Mouse (Mus musculus): Measurements from ENCODE around the gene Pecam1. TPM values are rescaled to one million over a fixed set of nuclear protein-coding genes. Genes with fewer than 3 reads are reported as not detected.

Pecam1 gene
- polyA plus RNA-seq, 1 experiment from 2014 or later = 16.0 TPM

DNA sequence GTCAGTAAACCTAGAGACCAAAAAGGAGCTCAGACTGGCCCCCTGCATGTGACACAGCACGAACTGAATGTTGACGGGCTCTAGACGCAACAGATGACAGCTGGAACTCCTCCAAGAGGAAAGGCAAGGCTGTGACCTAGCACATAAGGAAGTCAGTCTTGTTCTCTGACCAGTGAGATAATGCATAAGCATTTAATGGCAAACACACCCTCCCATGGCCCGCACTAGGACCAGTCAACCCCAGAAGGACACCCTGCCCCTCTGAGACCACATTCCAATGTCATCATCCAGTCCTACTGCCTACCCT, 136.1 kb downstream of the Pecam1 start:
- DNase-seq (ENCODE audit: extremely low spot score, low spot score) = no peak
- H3K27me3 ChIP-seq (ENCODE audit: poor library complexity, severe bottlenecking) = peaks cover 13% of the 10 kb centered on the region
- peaks cover 24% of the 10 kb centered on the region for H3K4me1 ChIP-seq
- no peak overlapping the region for H3K27ac ChIP-seq
- no peaks in the 10 kb centered on the region for H3K36me3 ChIP-seq (replicated peaks)
- WGBS = 96% methylated on average over 4 of the region's 4 CpGs
- H3K4me3 ChIP-seq = no peak overlapping the region; the same call in 1 of the 2 replicates
- H3K9me3 ChIP-seq = no peaks in the 10 kb centered on the region

DNA sequence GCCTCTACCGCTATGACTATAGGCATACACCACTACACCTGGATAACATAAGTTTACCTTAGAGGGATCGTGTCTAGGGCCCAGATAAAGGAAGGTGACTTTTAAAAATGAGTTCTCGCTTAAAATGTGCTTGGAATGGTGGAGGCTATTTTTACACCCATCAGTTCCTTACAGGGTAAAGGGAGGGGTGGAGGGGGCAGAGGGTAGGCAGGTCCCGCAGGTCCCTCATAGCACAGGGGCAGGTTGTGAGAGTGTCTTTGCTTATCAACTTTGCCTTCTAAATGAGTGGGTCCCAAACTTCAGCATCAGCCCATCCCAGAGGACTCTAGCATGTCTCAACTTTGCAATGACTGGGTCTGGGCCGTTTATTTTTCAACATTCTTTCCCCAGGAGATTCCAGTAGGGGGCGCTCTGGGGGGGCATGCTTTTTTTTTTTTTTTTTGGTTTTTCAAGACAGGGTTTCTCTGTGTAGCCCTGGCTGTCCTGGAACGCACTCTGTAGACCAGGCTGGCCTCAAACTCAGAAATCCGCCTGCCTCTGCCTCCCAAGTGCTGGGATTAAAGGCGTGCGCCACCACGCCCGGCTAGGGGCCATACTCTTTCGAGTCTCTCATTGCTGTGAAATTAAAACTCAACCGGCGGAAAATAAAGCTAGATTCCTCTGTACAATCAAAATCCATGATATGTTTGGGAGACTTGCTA, 136.6 kb downstream of the Pecam1 start:
- no peaks in the 10 kb centered on the region for H3K9me3 ChIP-seq
- no peak for DNase-seq (ENCODE audit: extremely low spot score, low spot score)
- 56% methylated on average over 15 of the region's 15 CpGs for WGBS

DNA sequence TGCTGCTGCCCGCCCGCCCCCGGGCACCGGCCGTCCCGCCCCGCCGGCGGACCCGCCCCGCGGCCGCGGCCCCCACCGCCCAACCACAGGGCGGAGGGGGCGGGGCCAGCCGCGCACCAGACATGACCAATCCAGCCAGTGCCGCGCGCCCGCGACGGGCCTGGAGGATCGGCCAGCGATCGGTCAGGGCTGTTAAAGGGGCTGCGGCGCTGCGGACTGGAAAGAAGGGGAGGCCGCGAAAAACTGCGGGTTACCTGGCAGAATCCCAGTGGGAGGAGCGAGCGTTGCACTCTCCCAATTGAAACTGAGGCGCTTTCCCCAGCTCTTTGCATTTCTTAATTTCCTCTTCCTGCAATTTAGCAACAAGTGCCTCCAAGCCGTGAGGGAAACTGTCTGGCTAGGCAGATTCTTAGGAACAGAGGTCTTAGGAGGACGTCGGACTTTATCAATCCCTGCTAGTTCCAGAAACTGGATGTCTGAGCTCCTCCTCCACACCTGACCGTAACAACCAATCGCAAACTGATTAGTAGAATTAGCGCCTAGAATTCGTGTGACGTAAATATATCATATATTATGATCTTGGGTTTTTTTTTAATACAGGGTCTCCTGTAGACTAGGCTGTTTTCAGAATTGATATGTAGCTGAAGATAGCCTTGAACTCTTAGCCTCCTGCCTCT, 137.3 kb downstream of the Pecam1 start, which contains the start of gene Tex2:
Gene Tex2 (minus strand): TSS at position 463 of the 677 bp plus-strand sequence.
- WGBS = under 1% methylated on average over 45 of the region's 45 CpGs

More for the DNA sequence above, 136.6 kb downstream of the Pecam1 start:
- H3K4me1 ChIP-seq = peaks cover 24% of the 10 kb centered on the region
- H3K27me3 ChIP-seq (ENCODE audit: poor library complexity, severe bottlenecking) = peaks cover 13% of the 10 kb centered on the region
- H3K36me3 ChIP-seq (replicated peaks) = no peaks in the 10 kb centered on the region
- H3K27ac ChIP-seq = peak overlapping the region; percentile 89
- peak overlapping the region; percentile 100 for H3K4me3 ChIP-seq

DNA sequence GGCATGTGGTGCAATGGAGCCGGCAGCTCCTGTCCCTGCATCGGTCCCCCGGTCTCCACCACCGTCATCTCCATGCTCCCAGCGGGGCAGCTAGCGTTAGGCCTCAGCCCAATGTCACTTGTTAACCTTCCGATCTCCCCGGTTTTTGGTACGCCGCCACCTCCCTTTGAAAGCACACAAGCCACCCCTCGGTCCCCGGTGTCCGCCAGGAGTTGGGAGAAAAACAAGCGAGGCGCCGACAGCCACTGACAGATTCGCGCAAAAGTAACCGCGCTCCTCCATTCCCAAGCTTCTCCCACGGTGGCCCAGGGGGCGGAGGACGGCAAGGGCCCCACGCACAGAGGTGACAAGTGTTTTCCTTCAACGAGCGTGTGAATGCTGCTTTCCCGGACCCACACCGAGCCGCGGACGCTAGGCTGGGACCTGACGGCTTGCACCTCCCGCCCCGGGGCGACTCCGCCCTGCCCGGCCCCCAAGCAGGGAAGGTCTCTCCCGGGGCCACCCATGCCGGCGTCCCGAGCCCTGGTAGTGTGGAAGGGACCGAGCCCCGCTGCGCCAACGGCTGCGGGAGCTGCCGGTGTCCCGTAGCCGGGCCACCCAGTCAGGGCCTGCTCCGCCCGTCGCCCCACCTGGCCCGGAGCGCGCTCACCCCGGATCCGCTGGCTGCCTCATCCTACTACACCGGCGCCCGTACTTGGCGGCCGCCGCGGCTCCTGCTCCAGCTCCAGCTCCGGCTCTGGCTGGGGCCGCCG, 138.0 kb downstream of the Pecam1 start:
- Histone ChIP-seq H3K9me3 (no peaks in the 10 kb centered on the region), H3K27me3 (ENCODE audit: poor library complexity, severe bottlenecking) (peaks cover 13% of the 10 kb centered on the region), H3K27ac (peak overlapping the region; percentile 89), H3K4me3 (peak overlapping the region; percentile 100), H3K4me1 (peaks cover 27% of the 10 kb centered on the region), H3K36me3 (replicated peaks) (no peaks in the 10 kb centered on the region)
- WGBS = under 1% methylated on average over 67 of the region's 67 CpGs
- no peak for DNase-seq (ENCODE audit: extremely low spot score, low spot score)

More for the DNA sequence above, 137.3 kb downstream of the Pecam1 start, which contains the start of gene Tex2:
- Histone ChIP-seq H3K27me3 (ENCODE audit: poor library complexity, severe bottlenecking) (peaks cover 13% of the 10 kb centered on the region), H3K4me1 (peaks cover 24% of the 10 kb centered on the region), H3K27ac (peak within 1 kb of the TSS; percentile 89), H3K36me3 (replicated peaks) (no peaks in the 10 kb centered on the region), H3K9me3 (no peaks in the 10 kb centered on the region), H3K4me3 (peak within 1 kb of the TSS; percentile 100)
- DNase-seq (ENCODE audit: extremely low spot score, low spot score) = peak; percentile 92

DNA sequence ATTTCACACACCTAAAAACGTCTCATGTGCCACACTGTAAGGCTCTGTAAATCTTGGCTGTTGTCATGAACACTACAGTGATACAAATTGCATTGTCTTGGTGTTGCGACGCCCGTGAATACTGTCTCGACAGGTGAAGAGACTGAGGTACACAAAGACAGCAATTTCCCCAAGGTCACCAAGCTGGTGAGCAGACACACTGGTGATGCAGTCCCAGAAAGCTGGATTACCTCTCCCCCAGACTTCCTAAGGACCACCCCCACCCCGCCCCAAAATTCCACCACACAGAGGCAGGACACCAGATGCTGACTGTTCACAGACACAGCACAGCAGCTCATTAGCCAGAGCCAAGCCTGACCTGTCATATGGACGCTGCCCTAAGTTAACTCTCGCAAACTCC, 140.7 kb downstream of the Pecam1 start:
- peaks cover 44% of the 10 kb centered on the region for H3K4me1 ChIP-seq
- peaks cover 13% of the 10 kb centered on the region for H3K27me3 ChIP-seq (ENCODE audit: poor library complexity, severe bottlenecking)
- DNase-seq (ENCODE audit: extremely low spot score, low spot score) = no peak
- peaks cover under 1% of the 10 kb centered on the region; the same call in 1 of the 2 replicates for H3K9me3 ChIP-seq
- no peak overlapping the region for H3K27ac ChIP-seq
- no peak overlapping the region for H3K4me3 ChIP-seq
- 75% methylated on average over 8 of the region's 8 CpGs for WGBS
- H3K36me3 ChIP-seq (replicated peaks) = peaks cover 1% of the 10 kb centered on the region

DNA sequence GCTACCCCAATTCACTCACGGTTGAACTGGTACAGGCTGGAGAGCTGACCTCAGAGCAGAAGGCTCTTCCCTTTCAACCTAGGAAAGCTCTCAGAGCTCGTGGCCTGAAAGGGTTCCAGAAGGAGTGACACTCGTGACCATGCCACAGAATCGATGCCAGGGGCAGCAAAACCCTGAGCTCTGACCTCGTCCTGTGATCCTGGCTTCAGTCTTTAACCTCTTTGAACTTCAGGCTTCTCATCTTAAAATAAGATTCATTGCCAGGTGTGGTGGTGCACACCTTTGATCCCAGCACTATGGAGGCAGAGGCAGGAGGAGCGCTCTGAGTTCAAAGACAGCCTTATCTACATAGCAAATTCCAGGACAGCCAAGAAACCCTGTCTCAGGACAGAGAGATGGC, 143.1 kb downstream of the Pecam1 start:
- Histone ChIP-seq H3K4me3 (no peak overlapping the region), H3K27me3 (ENCODE audit: poor library complexity, severe bottlenecking) (peaks cover 13% of the 10 kb centered on the region), H3K36me3 (replicated peaks) (peaks cover 6% of the 10 kb centered on the region), H3K4me1 (peaks cover 41% of the 10 kb centered on the region), H3K27ac (no peak overlapping the region), H3K9me3 (peaks cover 6% of the 10 kb centered on the region; the same call in 1 of the 2 replicates)
- WGBS = 62% methylated on average over 6 of the region's 6 CpGs
- no peak for DNase-seq (ENCODE audit: extremely low spot score, low spot score)

DNA sequence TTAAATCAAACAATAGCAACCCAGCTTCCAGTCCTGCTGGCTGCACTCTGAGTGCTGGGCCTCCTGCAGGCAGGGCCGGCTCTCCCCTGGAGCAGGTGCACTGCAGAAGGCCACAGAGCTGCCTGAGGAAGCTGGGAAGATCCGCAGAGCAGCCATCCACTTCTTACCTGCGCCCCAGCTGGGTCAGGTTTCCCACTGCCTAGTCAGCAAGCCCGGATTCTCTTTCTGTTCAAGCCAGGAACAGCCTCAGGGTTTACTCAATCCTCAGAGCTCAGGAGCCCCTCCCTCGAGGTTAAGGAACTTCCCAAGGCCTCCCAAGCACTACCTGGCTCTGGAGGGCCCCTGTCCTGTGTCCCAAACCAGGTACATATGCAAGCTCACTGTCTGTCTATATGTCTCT, 144.4 kb downstream of the Pecam1 start:
- Histone ChIP-seq H3K27ac (peak overlapping the region; percentile 32; the same call in 1 of the 2 replicates), H3K36me3 (replicated peaks) (peaks cover 6% of the 10 kb centered on the region), H3K4me1 (peaks cover 39% of the 10 kb centered on the region), H3K27me3 (ENCODE audit: poor library complexity, severe bottlenecking) (peaks cover 5% of the 10 kb centered on the region), H3K4me3 (no peak overlapping the region), H3K9me3 (peaks cover 6% of the 10 kb centered on the region; the same call in 1 of the 2 replicates)
- 36% methylated on average over 5 of the region's 5 CpGs for WGBS
- DNase-seq (ENCODE audit: extremely low spot score, low spot score) = no peak

Small RNA genes lying within 50 kb of the gene (microRNA-seq; reads per million reads assigned to microRNA genes)
- gene Gm25994 (not detected), gene Mir3064 (15.3 reads per million, percentile 26 among the genes with 10 or more reads in this experiment)

Other genes with a start within 250 kb of the Pecam1 start
- 6.2 and 6.4 TPM in 2 replicates for gene Tex2, start 137.2 kb downstream of the Pecam1 start, polyA plus RNA-seq (2016; fragmentation: Nextera tagmentation; extraction: Ambion mirVana)
- gene Milr1, start 598 bp upstream of the Pecam1 start, polyA plus RNA-seq (2016; fragmentation: Nextera tagmentation; extraction: Ambion mirVana) = 0.81 and 1.00 TPM in 2 replicates
- 10.1 and 10.9 TPM in 2 replicates for gene Polg2, start 28.9 kb upstream of the Pecam1 start, polyA plus RNA-seq (2016; fragmentation: Nextera tagmentation; extraction: Ambion mirVana)
- gene Ddx5, start 38.6 kb upstream of the Pecam1 start, polyA plus RNA-seq (2016; fragmentation: Nextera tagmentation; extraction: Ambion mirVana) = 311 and 330 TPM in 2 replicates
- 18.7 and 20.0 TPM in 2 replicates for gene Cep95, start 38.6 kb upstream of the Pecam1 start, polyA plus RNA-seq (2016; fragmentation: Nextera tagmentation; extraction: Ambion mirVana)
- 11.2 and 11.7 TPM in 2 replicates for gene Smurf2, start 170.1 kb upstream of the Pecam1 start, polyA plus RNA-seq (2016; fragmentation: Nextera tagmentation; extraction: Ambion mirVana)
- gene Kpna2, start 248.9 kb upstream of the Pecam1 start, polyA plus RNA-seq (2016; fragmentation: Nextera tagmentation; extraction: Ambion mirVana) = 799 and 813 TPM in 2 replicates